Mouse (Mus musculus) MEL (cell line): Measurements from ENCODE around the gene Ap3d1.

Experiments used
- CTCF ChIP-seq, 3 experiments: IDR thresholded peaks in 2 of 3; conservative IDR thresholded peaks in 1 of 3; 2 replicates each; pipeline ENCODE4 v1.5.1; 2011 to 2012; ENCODE audit warnings: low read length in 3 of 3, low read depth in 2 of 3, mild to moderate bottlenecking in 2 of 3, improper control_type of control experiment in 1 of 3, inconsistent platforms in 1 of 3, mixed read lengths in 1 of 3, moderate library complexity in 1 of 3; ENCODE audit not compliant: control insufficient read depth in 1 of 3, insufficient read depth in 1 of 3, poor library complexity in 1 of 3, severe bottlenecking in 1 of 3
- EP300 ChIP-seq, 2 experiments: IDR thresholded peaks; 2 replicates each; pipeline ENCODE4 v1.6.1; 2011; ENCODE audit warnings: improper control_type of control experiment in 2 of 2, low read length in 2 of 2, low read depth in 1 of 2, mild to moderate bottlenecking in 1 of 2
- KAT2A ChIP-seq: conservative IDR thresholded peaks from 2 replicates; pipeline ENCODE4 v1.6.1; 2012; ENCODE audit warnings: low read depth, low read length, improper control_type of control experiment, inconsistent platforms
- MEF2A ChIP-seq: IDR thresholded peaks from 2 replicates; pipeline ENCODE4 v1.6.1; 2014; ENCODE audit warnings: low read depth, mild to moderate bottlenecking, inconsistent platforms, low read length, improper control_type of control experiment; ENCODE audit not compliant: poor library complexity, insufficient replicate concordance, severe bottlenecking; ENCODE audit errors: extremely low read depth
- MXI1 ChIP-seq: IDR thresholded peaks from 2 replicates; pipeline ENCODE4 v1.6.1; 2011; ENCODE audit warnings: mild to moderate bottlenecking, low read depth, low read length, improper control_type of control experiment
- MYB ChIP-seq: IDR thresholded peaks from 2 replicates; pipeline ENCODE4 v1.6.1; 2011; ENCODE audit warnings: mild to moderate bottlenecking, low read depth, low read length, improper control_type of control experiment
- POLR2A ChIP-seq, 2 experiments: IDR thresholded peaks; 2 replicates each; pipeline ENCODE4 v1.6.1; 2011 to 2012; ENCODE audit warnings: low read length in 2 of 2, mild to moderate bottlenecking in 2 of 2, control low read depth in 1 of 2, improper control_type of control experiment in 1 of 2, low read depth in 1 of 2, moderate library complexity in 1 of 2; ENCODE audit not compliant: control insufficient read depth in 1 of 2, insufficient read depth in 1 of 2, poor library complexity in 1 of 2
- RAD21 ChIP-seq: IDR thresholded peaks from 2 replicates; pipeline ENCODE4 v1.6.1; 2011; ENCODE audit warnings: mild to moderate bottlenecking, low read depth, low read length, improper control_type of control experiment
- UBTF ChIP-seq: IDR thresholded peaks from 2 replicates; pipeline ENCODE4 v1.6.1; 2012; ENCODE audit warnings: low read depth, mild to moderate bottlenecking, inconsistent platforms, low read length, improper control_type of control experiment, moderate library complexity, borderline replicate concordance; ENCODE audit not compliant: insufficient read depth
- USF2 ChIP-seq, 2 experiments: IDR thresholded peaks; 2 replicates each; pipeline ENCODE4 v1.6.1; 2011 to 2012; ENCODE audit warnings: improper control_type of control experiment in 2 of 2, low read length in 2 of 2, borderline replicate concordance in 1 of 2, inconsistent platforms in 1 of 2, low read depth in 1 of 2, mild to moderate bottlenecking in 1 of 2; ENCODE audit not compliant: insufficient read depth in 1 of 2
- ZKSCAN1 ChIP-seq: IDR thresholded peaks from 2 replicates; pipeline ENCODE4 v1.6.1; 2012; ENCODE audit warnings: low read depth, mild to moderate bottlenecking, inconsistent platforms, low read length, improper control_type of control experiment, moderate library complexity
- ZMIZ1 ChIP-seq: IDR thresholded peaks from 2 replicates; pipeline ENCODE4 v1.6.1; 2012; ENCODE audit warnings: low read depth, mild to moderate bottlenecking, inconsistent platforms, low read length, improper control_type of control experiment, moderate library complexity
- ZNF384 ChIP-seq: IDR thresholded peaks from 2 replicates; pipeline ENCODE4 v1.6.1; 2012; ENCODE audit warnings: low read depth, mild to moderate bottlenecking, inconsistent platforms, low read length, improper control_type of control experiment

- no peak for TF ChIP-seq POLR2A (IDR thresholded peaks at IDR 0.05; ENCODE audit: control insufficient read depth in 1 of 2, insufficient read depth in 1 of 2, low read depth in 1 of 2, low read length in 2 of 2, poor library complexity in 1 of 2)
- no peak for TF ChIP-seq MYB
- TF ChIP-seq KAT2A = no peak
- no peak for TF ChIP-seq RAD21
- no peak for TF ChIP-seq EP300 (IDR thresholded peaks at IDR 0.05; ENCODE audit: low read depth in 1 of 2, low read length in 2 of 2)
- no peak for TF ChIP-seq ZNF384
- TF ChIP-seq MEF2A = no peak
- TF ChIP-seq CTCF (IDR thresholded peaks at IDR 0.05 in 2 of 3, conservative IDR thresholded peaks at IDR 0.05 in 1 of 3; ENCODE audit: control insufficient read depth in 1 of 3, insufficient read depth in 1 of 3, low read depth in 2 of 3, low read length in 3 of 3, poor library complexity in 1 of 3, severe bottlenecking in 1 of 3) = no peak
- no peak for TF ChIP-seq ZMIZ1
- TF ChIP-seq MXI1 = no peak
- TF ChIP-seq ZKSCAN1 = no peak
- TF ChIP-seq UBTF = no peak
- no peak for TF ChIP-seq USF2 (IDR thresholded peaks at IDR 0.05; ENCODE audit: borderline replicate concordance in 1 of 2, insufficient read depth in 1 of 2, low read depth in 1 of 2, low read length in 2 of 2)
Measured at GRCm38 (mm10) chr10:80665016-80665380, 77.1 kb downstream of the Ap3d1 start.
